Mouse (Mus musculus): ENCODE measurements around the gene Arl5a. TPM values are rescaled to one million over a fixed set of nuclear protein-coding genes. Genes with fewer than 3 reads are reported as not detected.
A peak's percentile ranks its signal among the peaks of the same experiment; 100 is the strongest.

Arl5a gene
- polyA plus RNA-seq, 1 experiment = 14.7 TPM

DNA sequence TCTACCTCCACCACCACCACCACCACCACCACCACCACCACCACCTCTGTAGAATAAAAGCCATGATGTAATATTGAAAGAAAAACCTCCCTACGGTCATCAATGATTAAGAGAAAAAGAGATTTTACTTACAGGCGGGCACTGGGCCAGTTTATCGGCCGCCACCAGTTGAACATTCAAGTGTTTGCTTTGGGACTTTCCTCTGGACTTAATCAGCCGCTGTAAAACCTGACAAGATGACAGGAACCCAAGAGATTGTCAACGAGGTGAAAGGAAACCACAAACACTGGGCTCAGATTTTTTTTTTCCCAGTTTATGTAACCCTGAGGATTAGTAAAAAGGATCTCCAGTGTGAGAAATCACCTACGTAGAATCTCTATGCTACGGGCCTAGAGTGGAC lies 25.1 kb upstream of the Arl5a start:
- DNase-seq = no peak
- WGBS = 86% methylated on average over 8 of the region's 8 CpGs
- H3K27ac ChIP-seq (ENCODE audit: insufficient read depth, low read depth, low read length) = no peak overlapping the region
- no peaks in the 10 kb centered on the region for H3K36me3 ChIP-seq (ENCODE audit: control insufficient read depth, insufficient read depth, low read length)
- no peaks in the 10 kb centered on the region for H3K27me3 ChIP-seq (replicated peaks; ENCODE audit: control insufficient read depth, insufficient read depth, low read length)
- no peaks in the 10 kb centered on the region for H3K4me1 ChIP-seq (ENCODE audit: control insufficient read depth, insufficient read depth, low read length)
- H3K4me3 ChIP-seq (ENCODE audit: insufficient read depth, low read depth, low read length) = no peak overlapping the region
- TF ChIP-seq CTCF (conservative IDR thresholded peaks at IDR 0.05; ENCODE audit: insufficient read depth, insufficient read length, low read depth, low read length) = no peak

DNA sequence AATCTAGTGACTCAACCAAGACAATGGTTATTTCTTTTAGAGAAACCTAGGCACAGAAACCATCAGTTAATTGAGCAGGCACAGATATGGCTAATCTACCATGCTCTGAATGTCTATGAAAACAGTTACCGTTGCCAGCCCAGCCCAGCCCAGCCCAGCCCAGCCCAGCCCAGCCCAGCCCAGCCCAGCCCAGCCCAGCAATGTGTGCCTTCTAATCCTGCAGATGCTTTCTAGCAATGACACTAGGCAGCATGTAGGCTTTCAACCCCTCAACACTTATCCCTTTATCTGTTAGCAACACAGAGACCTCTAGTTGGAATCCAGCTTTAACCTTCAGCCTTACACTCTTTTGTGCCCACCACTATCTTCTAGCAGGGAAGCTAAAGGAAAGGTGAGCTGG lies 24.2 kb upstream of the Arl5a start:
- Histone ChIP-seq H3K27ac (ENCODE audit: insufficient read depth, low read depth, low read length) (no peak overlapping the region), H3K27me3 (replicated peaks; ENCODE audit: control insufficient read depth, insufficient read depth, low read length) (no peaks in the 10 kb centered on the region), H3K4me3 (ENCODE audit: insufficient read depth, low read depth, low read length) (no peak overlapping the region), H3K36me3 (ENCODE audit: control insufficient read depth, insufficient read depth, low read length) (no peaks in the 10 kb centered on the region), H3K4me1 (ENCODE audit: control insufficient read depth, insufficient read depth, low read length) (no peaks in the 10 kb centered on the region)
- no peak for DNase-seq
- no peak for TF ChIP-seq POLR2A (IDR thresholded peaks at IDR 0.05; ENCODE audit: low read depth, low read length)
- TF ChIP-seq CTCF (conservative IDR thresholded peaks at IDR 0.05; ENCODE audit: insufficient read depth, insufficient read length, low read depth, low read length) = no peak
- WGBS = 86% methylated on average over 1 of the region's 1 CpGs

- WGBS = 79% methylated on average over 5 of the region's 5 CpGs
- DNase-seq = no peak
- no peak for TF ChIP-seq POLR2A (IDR thresholded peaks at IDR 0.05; ENCODE audit: low read depth, low read length)
These were observed 21.9 kb upstream of the Arl5a start for GRCm38 (mm10) chr2:52446648-52447047.

GRCm38 (mm10) chr2:52442125-52442524 lies 17.4 kb upstream of the Arl5a start:
- no peaks in the 10 kb centered on the region for H3K27me3 ChIP-seq (replicated peaks; ENCODE audit: control insufficient read depth, insufficient read depth, low read length)
- H3K4me3 ChIP-seq (ENCODE audit: insufficient read depth, low read depth, low read length) = no peak overlapping the region
- TF ChIP-seq POLR2A (IDR thresholded peaks at IDR 0.05; ENCODE audit: low read depth, low read length) (no peak), CTCF (conservative IDR thresholded peaks at IDR 0.05; ENCODE audit: insufficient read depth, insufficient read length, low read depth, low read length) (no peak)
- H3K27ac ChIP-seq (ENCODE audit: insufficient read depth, low read depth, low read length) = no peak overlapping the region
- no peaks in the 10 kb centered on the region; the same call in 1 of the 2 replicates for H3K4me1 ChIP-seq (ENCODE audit: control insufficient read depth, insufficient read depth, low read length)
- H3K36me3 ChIP-seq (ENCODE audit: control insufficient read depth, insufficient read depth, low read length) = no peaks in the 10 kb centered on the region
- 52% methylated on average over 5 of the region's 5 CpGs for WGBS
- DNase-seq = peak; percentile 7

More at GRCm38 (mm10) chr2:52446648-52447047, 21.9 kb upstream of the Arl5a start:
- H3K36me3 ChIP-seq (ENCODE audit: control insufficient read depth, insufficient read depth, low read length) = no peaks in the 10 kb centered on the region
- H3K4me3 ChIP-seq (ENCODE audit: insufficient read depth, low read depth, low read length) = no peak overlapping the region
- H3K27me3 ChIP-seq (replicated peaks; ENCODE audit: control insufficient read depth, insufficient read depth, low read length) = no peaks in the 10 kb centered on the region
- no peak overlapping the region for H3K27ac ChIP-seq (ENCODE audit: insufficient read depth, low read depth, low read length)
- no peaks in the 10 kb centered on the region for H3K4me1 ChIP-seq (ENCODE audit: control insufficient read depth, insufficient read depth, low read length)

DNA sequence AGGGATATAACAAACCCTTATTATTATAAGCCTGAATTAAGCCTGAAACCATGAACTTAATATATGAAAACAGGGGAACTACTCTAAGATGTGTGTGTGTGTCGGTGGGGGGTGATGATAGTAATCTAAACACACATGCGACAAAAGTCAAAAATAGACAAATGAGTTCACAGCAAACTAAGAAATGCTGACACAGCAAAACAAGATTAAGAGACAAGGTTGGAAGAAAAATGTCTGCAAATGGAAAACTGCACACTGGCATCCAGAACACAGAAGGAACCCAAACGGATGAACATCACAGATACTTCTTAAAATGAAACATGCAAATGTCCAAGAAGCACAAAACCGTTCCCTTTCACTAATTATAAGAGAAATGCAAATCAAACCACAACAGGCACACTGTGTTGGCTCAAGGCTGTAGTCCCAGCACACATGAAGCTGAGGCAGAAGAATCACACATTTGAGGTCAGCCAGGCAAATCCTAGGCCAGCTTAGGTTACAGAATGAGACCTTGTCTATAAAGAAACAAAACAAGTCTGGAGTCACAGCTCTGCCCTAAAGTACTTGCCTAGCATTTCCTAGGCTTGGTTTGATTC lies 15.8 kb upstream of the Arl5a start:
- Histone ChIP-seq H3K36me3 (ENCODE audit: control insufficient read depth, insufficient read depth, low read length) (no peaks in the 10 kb centered on the region), H3K27me3 (replicated peaks; ENCODE audit: control insufficient read depth, insufficient read depth, low read length) (no peaks in the 10 kb centered on the region), H3K4me3 (ENCODE audit: insufficient read depth, low read depth, low read length) (no peak overlapping the region), H3K4me1 (ENCODE audit: control insufficient read depth, insufficient read depth, low read length) (no peaks in the 10 kb centered on the region; the same call in 1 of the 2 replicates), H3K27ac (ENCODE audit: insufficient read depth, low read depth, low read length) (no peak overlapping the region)
- DNase-seq = no peak
- 88% methylated on average over 4 of the region's 4 CpGs for WGBS
- TF ChIP-seq POLR2A (IDR thresholded peaks at IDR 0.05; ENCODE audit: low read depth, low read length) (no peak), CTCF (conservative IDR thresholded peaks at IDR 0.05; ENCODE audit: insufficient read depth, insufficient read length, low read depth, low read length) (no peak)

- 82% methylated on average over 4 of the region's 4 CpGs for WGBS
- H3K27me3 ChIP-seq (replicated peaks; ENCODE audit: control insufficient read depth, insufficient read depth, low read length) = no peaks in the 10 kb centered on the region
- no peak for TF ChIP-seq POLR2A (IDR thresholded peaks at IDR 0.05; ENCODE audit: low read depth, low read length)
- no peak for TF ChIP-seq CTCF (conservative IDR thresholded peaks at IDR 0.05; ENCODE audit: insufficient read depth, insufficient read length, low read depth, low read length)
- H3K4me1 ChIP-seq (ENCODE audit: control insufficient read depth, insufficient read depth, low read length) = no peaks in the 10 kb centered on the region; the same call in 1 of the 2 replicates
- H3K36me3 ChIP-seq (ENCODE audit: control insufficient read depth, insufficient read depth, low read length) = no peaks in the 10 kb centered on the region
- H3K4me3 ChIP-seq (ENCODE audit: insufficient read depth, low read depth, low read length) = no peak overlapping the region
- DNase-seq = peak; percentile 22
- H3K27ac ChIP-seq (ENCODE audit: insufficient read depth, low read depth, low read length) = no peak overlapping the region
These were observed 13.7 kb upstream of the Arl5a start for GRCm38 (mm10) chr2:52438437-52438836.

GRCm38 (mm10) chr2:52438013-52438412 lies 13.3 kb upstream of the Arl5a start:
- no peak for TF ChIP-seq CTCF (conservative IDR thresholded peaks at IDR 0.05; ENCODE audit: insufficient read depth, insufficient read length, low read depth, low read length)
- no peaks in the 10 kb centered on the region for H3K27me3 ChIP-seq (replicated peaks; ENCODE audit: control insufficient read depth, insufficient read depth, low read length)
- H3K4me1 ChIP-seq (ENCODE audit: control insufficient read depth, insufficient read depth, low read length) = no peaks in the 10 kb centered on the region; the same call in 1 of the 2 replicates
- DNase-seq = peak; percentile 94
- 17% methylated on average over 6 of the region's 6 CpGs for WGBS
- no peak overlapping the region for H3K27ac ChIP-seq (ENCODE audit: insufficient read depth, low read depth, low read length)
- H3K36me3 ChIP-seq (ENCODE audit: control insufficient read depth, insufficient read depth, low read length) = no peaks in the 10 kb centered on the region
- H3K4me3 ChIP-seq (ENCODE audit: insufficient read depth, low read depth, low read length) = no peak overlapping the region
